Mouse (Mus musculus) fat pad, adult 2 months (tissue): ENCODE data around the gene Necap2.

Source experiments
- DNase-seq: peaks from one replicate; pipeline ENCODE4 v3.0.0-alpha.2; 2011; ENCODE audit warnings: low read depth, low spot score; ENCODE audit errors: extremely low read depth

Gene Necap2

DNA sequence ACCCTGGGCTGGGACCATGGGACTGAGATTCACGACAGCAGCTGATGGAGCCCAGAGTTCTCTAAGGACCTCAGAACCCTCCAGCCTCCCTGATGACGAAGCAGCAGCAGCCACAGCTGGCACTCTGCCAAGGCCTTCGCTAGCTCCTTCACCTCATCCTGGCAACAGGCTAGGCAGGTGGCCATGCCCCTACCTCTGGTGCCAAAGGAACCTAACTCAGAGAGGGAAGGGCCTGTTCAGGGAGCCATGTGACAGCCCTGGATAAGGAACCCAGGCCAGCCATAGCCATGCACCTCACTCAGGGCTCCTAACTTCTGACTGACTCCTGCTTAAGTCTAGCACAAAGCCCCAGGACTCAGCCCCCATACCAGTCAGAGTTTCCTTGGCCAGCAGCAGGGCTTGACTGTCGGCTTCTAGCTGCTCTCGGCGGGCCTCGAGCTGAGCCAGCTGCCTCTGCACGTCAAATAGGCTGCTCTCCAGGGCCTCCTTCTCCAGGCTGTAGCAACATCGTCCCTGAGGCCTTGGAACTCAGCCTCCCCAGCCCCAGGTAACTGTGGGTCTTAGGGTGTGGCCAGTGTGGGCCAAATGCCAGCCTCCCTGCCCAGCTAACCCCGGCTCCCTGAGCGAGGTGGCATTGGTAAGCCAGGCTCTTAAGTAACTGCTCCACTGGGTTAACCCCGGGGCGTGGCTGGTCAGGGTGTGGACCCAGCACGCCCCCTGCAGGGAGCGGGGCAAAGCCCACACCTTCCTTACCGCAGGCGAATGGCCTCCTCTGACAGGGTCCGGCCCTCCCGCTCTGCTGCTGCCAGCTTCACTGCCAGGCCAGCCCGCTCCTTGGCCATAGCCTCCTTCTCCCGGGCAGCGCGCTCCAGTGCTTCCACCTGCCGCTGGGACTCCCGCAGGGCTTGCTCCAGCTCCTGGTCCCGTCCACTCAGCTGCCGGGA lies 44.3 kb downstream of the Necap2 start:
- DNase-seq = no peak

DNA sequence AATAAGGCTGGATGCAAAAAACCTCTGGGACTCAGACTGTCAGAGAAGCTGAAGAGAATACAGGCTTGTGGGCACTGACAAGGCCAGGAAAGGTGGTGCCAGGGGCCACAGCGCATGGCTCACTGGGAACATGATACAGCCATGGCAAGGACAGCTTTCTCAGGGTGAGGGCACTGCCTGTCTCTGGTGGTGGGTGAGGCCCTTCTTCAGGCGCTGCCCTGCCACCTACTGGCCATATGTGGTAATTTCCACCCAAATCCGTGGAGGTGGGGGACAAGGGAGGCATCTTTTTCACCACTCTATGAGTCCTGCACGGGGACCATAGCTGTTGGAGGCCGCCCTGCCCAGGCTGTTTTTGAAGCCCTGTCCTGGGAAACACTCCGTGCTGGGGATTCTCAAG lies 46.4 kb downstream of the Necap2 start:
- no peak for DNase-seq

DNA sequence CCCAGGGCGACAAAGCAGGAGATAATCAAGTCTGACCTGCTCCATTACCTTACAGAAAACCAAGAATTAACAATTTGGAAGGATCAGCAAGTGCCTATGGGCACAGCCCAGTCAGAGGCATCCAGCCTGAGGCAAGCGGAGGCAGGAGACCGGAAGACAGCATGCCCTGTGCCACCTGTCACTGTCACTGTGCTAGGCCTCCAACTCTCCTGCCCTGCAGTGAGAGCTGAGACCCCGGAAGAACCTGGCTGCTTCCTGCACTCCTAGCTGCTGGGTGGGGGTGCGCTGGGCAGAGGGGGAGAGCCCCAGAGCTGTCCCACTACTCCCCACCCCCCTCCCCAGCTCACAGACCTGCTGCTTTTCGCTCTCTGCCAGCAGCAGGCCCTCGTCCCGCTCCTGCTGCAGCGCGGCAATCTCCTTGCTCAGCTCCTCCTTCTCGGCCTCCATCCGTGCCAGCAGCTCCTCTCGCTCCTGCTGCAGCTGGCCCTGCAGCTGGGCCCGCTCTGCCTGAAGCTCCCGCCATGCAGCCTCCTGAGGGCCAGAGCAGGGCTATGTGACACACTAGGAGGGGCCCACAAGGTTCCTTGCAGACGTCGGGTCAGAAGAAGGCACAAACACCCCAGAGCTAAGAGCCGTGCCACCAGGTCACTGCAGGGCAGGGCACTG lies 47.5 kb downstream of the Necap2 start:
- no peak for DNase-seq

DNA sequence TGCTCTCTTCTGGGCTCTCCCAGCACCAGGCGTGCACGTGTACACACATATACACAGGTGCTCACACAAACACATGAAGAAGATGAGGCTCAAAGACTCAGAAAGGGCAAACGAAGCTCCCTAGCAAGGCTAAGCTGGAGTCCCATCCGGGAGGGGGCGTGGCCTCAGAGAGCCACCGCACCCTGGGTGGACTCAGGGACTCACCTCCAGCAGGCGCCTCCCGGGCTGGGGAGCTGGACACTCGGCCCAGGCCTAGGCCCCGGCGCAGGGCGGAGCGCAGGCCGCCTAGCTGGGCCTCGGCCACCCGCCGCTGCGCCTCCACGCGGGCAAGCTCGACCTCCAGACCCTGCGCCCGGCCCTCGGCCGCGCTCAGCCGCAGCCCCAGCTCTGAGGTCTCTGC lies 53.2 kb downstream of the Necap2 start:
- no peak for DNase-seq

DNA sequence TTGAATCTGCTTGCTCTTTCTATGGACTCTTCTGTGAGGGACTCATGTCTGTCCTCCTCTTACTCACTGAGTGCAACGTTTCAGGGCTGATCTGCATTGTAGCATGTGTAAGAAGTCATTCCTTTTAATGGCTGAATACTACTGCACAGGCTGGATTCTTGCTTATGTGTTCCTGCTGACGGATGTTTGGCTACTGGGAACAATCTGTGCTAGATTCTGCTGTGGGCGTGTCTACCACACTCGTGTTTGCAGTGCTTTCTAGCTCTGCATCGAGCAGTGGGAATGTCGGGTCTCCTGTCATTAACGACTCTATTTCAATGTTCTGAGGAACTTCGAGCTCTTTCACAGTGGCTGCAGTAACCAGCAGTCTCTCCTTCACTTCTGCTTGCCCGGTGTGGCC lies 54.1 kb downstream of the Necap2 start:
- DNase-seq = no peak

DNA sequence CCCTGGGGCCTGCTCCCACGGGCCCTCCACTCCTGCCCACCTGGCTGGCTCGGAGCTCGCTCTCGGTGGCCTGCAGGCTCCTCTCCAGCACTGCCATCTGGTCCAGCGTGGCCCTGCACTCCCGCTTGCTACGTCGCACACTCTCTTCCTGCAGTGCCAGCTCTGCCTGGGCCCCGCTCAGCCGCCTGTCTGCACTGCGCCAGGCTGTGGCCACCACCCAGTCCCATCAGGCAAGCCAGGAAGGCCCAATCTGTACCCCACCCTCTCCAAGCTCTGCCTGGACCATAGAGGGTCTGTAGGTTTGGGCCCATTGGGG lies 56.6 kb downstream of the Necap2 start:
- DNase-seq = no peak

DNA sequence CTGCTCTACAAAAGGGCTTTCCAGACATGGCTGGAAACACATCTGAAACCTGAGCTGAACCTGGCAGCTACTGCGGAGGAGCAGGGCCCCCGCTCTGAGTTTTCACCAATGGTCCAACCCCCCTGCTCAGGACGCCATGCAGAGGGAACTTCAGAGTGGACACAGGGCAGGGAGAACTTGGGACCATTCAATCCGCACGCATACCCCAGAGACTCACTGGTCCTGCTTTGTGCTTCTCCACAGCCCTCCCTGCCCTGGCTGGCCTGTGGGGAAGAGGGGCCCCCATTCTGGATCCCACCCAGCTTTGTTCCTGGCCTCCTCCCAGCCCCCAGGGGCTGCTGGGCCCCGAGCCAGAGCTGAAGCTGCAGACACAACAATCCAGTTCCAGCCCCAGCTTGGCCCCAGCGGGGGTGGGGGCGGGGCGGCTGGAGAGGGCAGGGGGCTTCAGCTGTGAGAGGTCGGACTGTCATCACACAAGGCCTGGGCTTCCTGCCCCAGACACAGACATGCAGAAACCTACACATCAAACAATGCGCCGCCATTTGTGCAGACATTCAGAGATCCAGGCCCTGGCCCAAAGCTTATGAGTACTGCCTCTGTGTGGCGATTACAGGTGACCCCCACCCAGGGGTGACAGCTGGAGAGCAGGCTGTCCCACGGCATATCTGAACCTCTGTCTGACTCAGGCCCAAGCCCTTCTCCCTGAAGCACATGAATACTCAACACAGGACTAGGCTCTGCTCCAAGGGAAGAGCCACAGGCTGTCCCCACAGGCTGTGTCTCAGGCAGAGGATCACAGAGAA lies 57.1 kb downstream of the Necap2 start:
- no peak for DNase-seq

DNA sequence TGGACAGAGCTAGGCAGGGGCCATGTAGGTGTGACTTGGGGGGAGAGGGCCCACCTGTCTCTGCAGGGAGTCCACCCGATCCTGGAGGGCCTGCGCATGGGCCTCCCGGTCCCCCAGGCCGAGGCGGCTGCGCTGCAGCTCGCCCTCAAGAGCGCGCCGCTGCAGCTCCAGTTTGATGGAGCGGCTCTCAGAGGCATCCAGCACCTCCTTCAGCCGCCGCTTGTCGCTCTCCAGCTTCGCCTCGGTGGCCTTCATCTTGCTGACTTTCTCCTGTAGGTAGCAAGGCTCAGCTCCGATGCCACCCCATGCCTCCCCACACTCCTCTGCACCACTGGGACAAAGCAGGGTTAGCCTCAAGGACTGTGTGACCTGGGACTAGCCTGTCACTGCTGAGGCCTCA lies 57.9 kb downstream of the Necap2 start:
- DNase-seq = no peak

DNA sequence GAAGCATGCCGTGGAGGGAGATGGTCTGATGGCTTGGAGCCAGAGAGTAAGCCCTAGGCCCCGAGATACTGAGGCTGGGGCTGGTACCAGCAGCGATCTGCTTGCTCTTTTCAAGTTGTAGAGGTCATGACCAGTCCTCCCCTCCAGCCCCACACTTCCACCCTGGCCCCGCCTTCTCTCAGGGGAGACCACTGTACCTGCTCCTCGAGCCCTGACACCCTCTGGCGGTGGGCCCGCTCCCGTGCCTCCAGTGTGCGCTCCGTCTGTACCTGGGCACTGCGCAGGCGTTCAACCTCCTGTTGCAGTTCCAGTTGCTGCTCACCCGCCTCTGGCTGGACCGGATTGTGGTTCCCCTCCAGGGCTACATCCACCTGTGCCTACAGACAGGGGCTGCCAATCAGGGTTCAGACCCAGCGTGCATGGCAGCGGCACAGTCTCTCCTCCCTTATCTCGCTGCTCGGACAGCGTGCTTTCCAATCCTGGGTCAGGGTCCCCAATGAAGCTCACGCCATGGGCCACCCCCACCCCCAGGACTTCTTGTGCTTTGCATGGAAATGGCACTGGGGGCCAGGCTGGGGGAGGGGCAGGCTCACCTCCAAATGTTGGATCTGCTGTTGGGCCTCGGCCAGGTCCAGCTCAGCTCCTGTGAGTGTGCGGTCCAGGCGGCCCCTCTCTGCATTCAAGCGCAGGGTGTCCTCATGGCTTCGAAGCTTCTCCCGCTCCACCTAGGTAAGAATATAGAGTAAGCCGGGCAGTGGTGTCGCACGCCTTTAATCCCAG lies 60.3 kb downstream of the Necap2 start:
- DNase-seq = no peak
